Mouse (Mus musculus) gastrocnemius, postnatal 10 days (tissue): Measurements from ENCODE around the gene Usp36. TPM values are rescaled to one million over a fixed set of nuclear protein-coding genes. Genes with fewer than 3 reads are reported as not detected.

Source experiments
- DNase-seq: peaks from one replicate; pipeline ENCODE4 v3.0.0; 2021; ENCODE audit warnings: mixed read lengths
- total RNA-seq, 2 experiments: library from RNA; stranded (reverse); gene quantifications; 2 replicates each; pipeline ENCODE4 v1.2.3; 2021

Usp36 gene
- total RNA-seq, 2 experiments from 2014 or later: 9.7 to 14.1 TPM

DNA sequence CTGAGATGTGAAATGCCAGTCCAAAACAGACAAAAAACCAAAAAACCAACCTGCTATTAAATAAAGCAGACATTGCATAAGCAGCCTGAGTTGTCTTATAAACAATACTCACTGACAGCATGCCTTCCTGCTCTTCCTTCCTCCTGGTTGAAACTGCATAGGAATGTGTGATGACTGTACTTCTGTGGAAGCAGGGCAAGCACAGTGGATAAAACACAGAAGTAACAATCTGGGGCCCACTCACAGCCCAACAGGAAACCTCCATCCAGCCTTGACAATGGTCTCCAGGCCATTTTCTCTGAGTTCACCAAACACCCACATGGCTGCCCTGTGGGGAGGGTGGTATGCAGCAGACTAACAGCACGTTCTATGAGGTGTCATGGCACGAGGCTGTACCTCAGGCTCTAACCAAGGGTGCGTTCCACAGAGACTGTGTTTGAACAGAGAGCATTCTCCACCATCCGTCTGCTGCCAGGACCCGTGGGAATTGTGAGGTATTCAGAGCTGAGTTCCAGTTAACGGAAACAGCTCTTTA, 67.6 kb downstream of the Usp36 start:
- DNase-seq: no peak

DNA sequence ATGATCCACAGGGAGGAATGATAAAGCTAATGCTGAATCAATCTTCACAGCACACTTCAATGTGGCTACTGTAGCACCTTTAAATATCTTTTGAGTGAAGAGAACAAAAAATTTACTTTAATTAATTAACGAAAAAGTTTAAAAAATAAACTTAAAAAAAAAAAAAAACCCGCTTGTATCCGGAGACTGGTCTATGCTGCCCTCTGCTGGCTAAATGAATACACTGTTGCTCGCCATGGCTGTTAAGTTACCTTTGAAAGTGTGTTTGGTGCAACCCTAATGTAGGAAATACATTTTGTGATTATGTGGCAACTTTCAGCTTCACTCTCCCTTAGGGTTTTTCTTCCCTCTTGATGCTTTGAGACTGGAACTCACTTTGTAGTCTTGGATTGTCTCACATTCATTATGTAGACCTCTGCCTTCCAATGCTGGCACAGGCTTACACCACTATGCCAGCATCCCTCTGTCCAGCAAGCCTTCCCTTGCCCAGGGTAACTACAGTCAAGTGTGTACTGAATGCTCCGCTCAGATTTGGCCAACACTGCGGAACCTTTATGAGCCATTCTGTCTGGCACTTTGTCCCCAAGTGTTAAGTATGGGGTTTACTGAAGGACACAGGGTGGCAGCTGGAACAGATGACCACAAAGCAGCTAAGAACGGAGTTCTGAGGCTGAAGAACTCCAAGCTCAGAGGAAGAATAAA, 69.3 kb downstream of the Usp36 start:
- DNase-seq: peak; percentile 62

DNA sequence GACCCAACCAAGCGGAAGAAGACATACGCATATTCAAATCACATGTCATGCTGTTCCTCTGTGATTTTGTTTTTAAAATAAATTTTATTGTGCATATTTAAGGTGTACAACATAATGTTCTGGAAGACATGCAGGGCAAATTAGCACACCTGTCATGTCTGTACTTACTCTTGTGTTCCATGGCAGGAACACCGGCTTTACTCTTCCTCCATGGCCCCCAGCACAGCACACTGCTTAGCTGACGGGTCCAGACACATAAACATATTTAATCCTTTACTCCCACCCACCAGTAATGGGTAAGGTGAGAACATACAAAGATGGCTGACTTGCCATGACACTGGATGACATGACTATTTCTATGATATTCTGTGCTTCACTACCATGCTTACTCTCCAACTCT, 71.0 kb downstream of the Usp36 start:
- DNase-seq: no peak

DNA sequence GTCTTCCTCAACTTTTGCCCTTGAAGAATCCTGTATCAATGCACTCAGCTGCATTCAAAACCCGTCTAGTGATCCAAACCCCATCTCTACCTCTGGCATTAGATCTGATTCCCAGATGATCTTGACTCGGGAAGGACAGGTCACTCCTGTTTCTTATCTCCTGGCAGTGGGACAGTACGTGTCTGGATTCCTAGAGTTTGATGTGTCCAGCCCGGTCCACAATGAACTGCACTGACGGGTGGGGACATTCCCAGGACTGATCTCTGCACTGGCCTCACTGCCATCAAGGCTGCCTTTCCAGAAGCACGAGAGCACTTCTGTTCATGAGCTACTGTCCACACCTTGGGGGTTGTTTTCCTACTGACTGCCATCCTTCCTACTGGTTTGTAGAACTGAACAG, 73.6 kb downstream of the Usp36 start:
- DNase-seq: no peak

- DNase-seq: no peak
These were observed 74.1 kb downstream of the Usp36 start for GRCm38 (mm10) chr11:118215928-118216458.

DNA sequence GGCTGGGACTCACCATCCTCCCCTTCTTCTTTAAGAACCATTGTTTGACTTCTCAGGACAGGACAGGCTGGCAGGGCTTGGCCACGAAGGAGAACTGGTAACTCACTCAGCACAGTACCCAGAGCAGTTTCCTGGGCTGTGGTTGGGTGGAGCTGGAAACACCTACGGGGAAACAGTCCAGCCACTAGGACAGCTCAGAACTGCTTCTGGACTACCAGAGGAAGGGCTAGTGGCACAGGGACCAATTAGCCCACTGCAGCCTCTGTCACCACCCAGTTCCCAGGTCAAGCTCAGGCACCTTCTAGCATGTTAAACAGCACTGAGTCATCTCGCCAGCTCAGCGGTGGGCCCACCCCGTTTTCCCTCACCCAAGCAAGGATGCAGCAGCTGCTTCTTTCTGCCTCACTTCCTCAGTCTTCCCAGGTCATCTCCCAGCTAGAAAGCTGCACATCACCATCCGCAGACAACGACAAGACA, 77.4 kb downstream of the Usp36 start:
- no peak for DNase-seq

DNA sequence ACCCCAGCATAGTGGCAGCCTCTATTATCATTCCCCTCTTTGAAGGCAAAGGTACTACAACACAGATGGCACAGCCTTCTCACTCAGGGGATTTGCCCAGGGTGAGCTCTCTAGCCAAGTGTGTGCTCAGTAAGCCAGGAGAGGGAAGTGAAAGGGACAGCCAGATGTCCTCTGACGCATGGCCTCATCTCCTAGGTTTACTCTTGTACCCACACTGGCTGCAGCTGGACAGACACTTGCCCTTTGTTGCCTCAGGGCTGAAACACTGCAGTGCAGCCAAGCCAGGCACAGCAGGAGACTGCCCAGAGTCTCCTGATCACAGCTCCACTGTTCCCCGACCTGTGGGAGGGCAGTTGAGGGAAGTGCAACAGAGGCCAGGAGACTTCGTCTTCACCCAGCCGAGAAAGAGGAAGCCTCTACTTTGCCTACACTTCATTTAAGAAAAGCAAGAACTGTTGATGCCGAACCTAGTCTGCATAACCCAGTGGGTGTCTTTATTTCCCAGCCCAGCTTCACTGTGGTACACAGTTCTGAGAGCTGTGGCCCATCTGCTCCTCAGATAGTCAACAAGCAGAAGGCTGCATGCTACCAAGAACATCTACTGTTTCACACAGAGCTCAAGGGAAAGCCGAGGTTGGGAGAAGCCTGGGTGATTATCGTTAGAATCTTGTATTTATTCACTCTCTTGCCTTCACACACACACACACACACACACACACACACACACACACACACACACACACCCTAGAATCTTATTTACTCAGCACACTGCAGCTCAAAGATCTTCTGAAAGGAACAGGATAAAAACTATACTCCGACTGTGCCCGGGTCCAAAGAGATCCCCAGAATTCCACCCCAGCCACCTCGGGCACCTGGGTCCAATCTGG, 78.1 kb downstream of the Usp36 start:
- DNase-seq: no peak

DNA sequence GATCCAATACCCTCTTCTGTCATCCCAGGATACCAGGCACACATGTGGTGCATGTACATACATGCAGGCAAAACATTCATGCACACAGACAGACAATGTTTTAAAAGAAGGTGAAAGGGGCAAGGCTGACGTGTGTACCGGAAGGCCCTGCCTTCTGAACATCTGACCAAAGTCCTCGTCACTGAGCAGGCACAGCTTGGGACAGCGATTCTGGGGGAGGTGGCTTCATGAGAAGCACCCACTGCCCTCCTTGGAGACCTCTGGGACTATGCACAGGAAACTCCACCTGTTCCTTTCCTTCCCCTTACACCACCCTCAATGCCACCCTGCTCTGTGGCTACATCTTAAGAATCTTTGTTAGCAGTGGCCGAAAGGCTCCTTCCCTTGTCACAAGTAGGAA, 79.1 kb downstream of the Usp36 start:
- no peak for DNase-seq

GRCm38 (mm10) chr11:118210116-118210515, 79.9 kb downstream of the Usp36 start:
- no peak for DNase-seq

Other genes with a start within 250 kb of the Usp36 start
- gene Dnah17, start 159.6 kb downstream of the Usp36 start, total RNA-seq: under 1 TPM; 0.02 to 0.07 TPM
- gene Cyth1, start 41.7 kb downstream of the Usp36 start, total RNA-seq: 10 to 100 TPM; 26.4 to 30.7 TPM
- gene Cep295nl, start 52.3 kb upstream of the Usp36 start, total RNA-seq: 1 to 10 TPM; 1.2 to 2.7 TPM
- 100 to 1,000 TPM; 151 to 185 TPM for gene Timp2, start 65.5 kb upstream of the Usp36 start, total RNA-seq
- 10 to 100 TPM; 10.7 to 18.2 TPM for gene Lgals3bp, start 111.8 kb upstream of the Usp36 start, total RNA-seq
- gene Cant1, start 128.8 kb upstream of the Usp36 start, total RNA-seq: 10 to 100 TPM; 13.1 to 14.9 TPM
- gene C1qtnf1, start 138.0 kb upstream of the Usp36 start, total RNA-seq: 10 to 100 TPM; 31.8 to 37.4 TPM
- gene Engase, start 186.6 kb upstream of the Usp36 start, total RNA-seq: 10 to 100 TPM; 16.6 to 17.3 TPM